Mouse (Mus musculus): ENCODE results near the gene Slc26a8.

Slc26a8 gene

GRCm38 (mm10) chr17:28644112-28644511 lies 45.9 kb downstream of the Slc26a8 start:
- no peak for DNase-seq (ENCODE audit: extremely low read depth, low read depth, low spot score)

- DNase-seq (ENCODE audit: extremely low read depth, low read depth, low spot score), result no peak
Measured at GRCm38 (mm10) chr17:28643697-28644096, 46.3 kb downstream of the Slc26a8 start.

DNA sequence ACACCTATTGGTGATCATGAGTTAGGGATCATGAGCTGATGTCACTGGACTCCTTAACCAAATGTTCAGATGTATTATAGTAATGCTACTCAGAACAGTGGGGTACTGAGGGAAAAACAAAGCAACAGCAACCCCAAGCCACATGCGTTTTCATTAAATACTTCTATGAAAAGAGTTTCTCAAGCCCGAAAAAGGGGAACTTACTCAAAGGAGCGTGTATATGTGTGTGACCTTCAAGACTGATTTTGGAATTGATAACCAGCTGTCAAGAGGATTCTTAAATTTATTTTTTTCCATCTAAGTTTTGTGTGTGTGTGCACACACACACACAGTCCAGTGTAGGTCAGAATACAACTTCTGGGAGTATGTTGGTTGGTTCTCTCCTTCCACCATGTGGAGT lies 49.9 kb downstream of the Slc26a8 start:
- no peak for DNase-seq (ENCODE audit: extremely low read depth, low read depth, low spot score)

- no peak for DNase-seq (ENCODE audit: extremely low read depth, low read depth, low spot score)
Measured at GRCm38 (mm10) chr17:28637711-28638690, 52.0 kb downstream of the Slc26a8 start.

GRCm38 (mm10) chr17:28635842-28636241 lies 54.2 kb downstream of the Slc26a8 start:
- DNase-seq (ENCODE audit: extremely low read depth, low read depth, low spot score), result no peak

GRCm38 (mm10) chr17:28629125-28629524 lies 60.9 kb downstream of the Slc26a8 start:
- DNase-seq (ENCODE audit: extremely low read depth, low read depth, low spot score), result no peak

DNA sequence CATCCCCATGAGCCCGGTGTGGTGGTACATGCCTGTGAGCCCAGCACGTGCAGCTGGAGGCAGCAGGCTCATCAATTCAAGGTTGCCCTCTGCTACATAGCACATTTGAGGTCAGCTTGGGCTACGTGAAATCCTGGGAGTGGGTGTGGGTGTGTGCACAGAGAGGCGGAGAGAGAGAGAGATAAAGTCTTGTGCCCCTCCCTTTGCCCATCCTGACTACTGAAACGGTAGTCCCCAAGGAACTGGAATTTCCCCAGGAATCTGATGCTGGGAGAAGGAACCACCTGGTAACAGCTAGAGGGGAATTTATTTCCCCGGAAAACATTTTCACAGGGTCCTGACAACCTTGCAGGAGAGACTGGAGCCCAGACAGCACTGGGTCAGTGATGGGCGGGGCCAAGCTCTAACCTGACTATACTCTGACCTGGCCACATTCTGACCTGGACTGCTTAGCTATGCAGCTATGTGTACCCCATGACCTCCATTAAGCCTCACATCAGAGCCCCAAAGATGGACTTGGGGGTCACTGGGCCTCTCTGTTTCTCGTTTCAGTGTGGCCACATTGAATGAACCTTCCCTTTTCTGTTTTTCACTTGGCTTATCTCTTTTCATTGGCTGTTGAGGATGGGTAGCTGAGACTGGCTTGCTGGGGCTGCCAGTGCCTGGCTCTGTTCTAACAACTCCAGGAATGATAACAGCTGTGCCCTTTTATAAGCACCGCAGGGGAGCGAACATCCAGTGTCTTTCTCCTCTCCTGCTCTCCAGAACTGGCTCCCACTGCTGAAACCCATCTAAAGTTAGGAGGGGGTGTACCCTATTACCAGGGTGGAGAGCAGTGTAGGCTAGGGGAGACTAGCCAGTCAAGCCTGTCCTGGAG lies 61.5 kb downstream of the Slc26a8 start:
- no peak for DNase-seq (ENCODE audit: extremely low read depth, low read depth, low spot score)

GRCm38 (mm10) chr17:28626937-28627336 lies 63.1 kb downstream of the Slc26a8 start:
- no peak for DNase-seq (ENCODE audit: extremely low read depth, low read depth, low spot score)

GRCm38 (mm10) chr17:28625327-28625726 lies 64.7 kb downstream of the Slc26a8 start:
- DNase-seq (ENCODE audit: extremely low read depth, low read depth, low spot score), result no peak

- peak; percentile 74 for DNase-seq (ENCODE audit: extremely low read depth, low read depth, low spot score)
Measured at GRCm38 (mm10) chr17:28624841-28625240, 65.2 kb downstream of the Slc26a8 start.

GRCm38 (mm10) chr17:28622300-28622759 lies 67.7 kb downstream of the Slc26a8 start, which contains the start of gene Srpk1:
Srpk1 (minus strand) TSS chr17:28622709.
- no peak for DNase-seq (ENCODE audit: extremely low read depth, low read depth, low spot score)

GRCm38 (mm10) chr17:28621381-28622299 lies 68.4 kb downstream of the Slc26a8 start:
- DNase-seq (ENCODE audit: extremely low read depth, low read depth, low spot score), result no peak

DNA sequence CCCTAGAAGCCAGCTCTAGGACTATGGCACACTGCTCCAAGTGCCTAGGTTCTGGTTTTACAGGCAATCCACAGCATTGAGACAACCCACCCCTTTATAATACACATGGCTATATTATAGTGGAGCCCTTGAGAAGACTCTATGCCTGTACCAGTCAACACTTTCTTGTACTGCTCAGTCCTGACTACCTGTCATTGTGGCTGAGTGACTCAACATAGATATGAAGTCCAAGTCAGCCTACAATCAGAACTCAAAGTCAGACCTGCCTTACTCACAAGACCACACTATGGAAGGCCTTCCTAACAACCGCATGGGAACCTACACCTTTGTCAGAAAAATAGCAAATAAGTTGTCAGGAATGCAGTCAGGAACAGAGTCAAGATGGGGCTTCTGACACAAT lies 71.3 kb downstream of the Slc26a8 start:
- DNase-seq (ENCODE audit: extremely low read depth, low read depth, low spot score), result no peak

GRCm38 (mm10) chr17:28618124-28618523 lies 71.9 kb downstream of the Slc26a8 start:
- DNase-seq (ENCODE audit: extremely low read depth, low read depth, low spot score), result no peak

DNA sequence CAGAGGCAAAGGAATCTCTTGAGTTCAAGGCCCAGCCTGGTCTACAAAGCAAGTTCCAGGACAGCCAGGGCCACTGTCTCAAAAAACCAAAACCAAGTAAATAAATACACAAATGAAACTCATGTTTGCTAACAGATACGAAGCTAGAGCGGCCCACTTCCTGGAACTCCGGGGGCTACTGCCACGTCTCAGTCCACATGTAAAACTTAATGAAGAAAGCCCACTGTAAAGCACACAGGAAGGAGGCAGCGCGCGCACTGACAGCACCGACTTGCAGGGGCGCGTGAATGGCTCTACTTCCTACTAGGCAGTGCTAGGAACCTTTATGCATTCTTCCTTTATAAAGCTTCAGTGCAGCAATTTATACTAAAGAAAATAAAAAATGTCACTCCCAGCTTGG lies 72.4 kb downstream of the Slc26a8 start:
- DNase-seq (ENCODE audit: extremely low read depth, low read depth, low spot score), result no peak

GRCm38 (mm10) chr17:28615332-28615731 lies 74.7 kb downstream of the Slc26a8 start:
- no peak for DNase-seq (ENCODE audit: extremely low read depth, low read depth, low spot score)

- DNase-seq (ENCODE audit: extremely low read depth, low read depth, low spot score), result no peak
Measured at GRCm38 (mm10) chr17:28613096-28613495, 76.9 kb downstream of the Slc26a8 start.

- DNase-seq (ENCODE audit: extremely low read depth, low read depth, low spot score), result no peak
Measured at GRCm38 (mm10) chr17:28612603-28613002, 77.4 kb downstream of the Slc26a8 start.

- DNase-seq (ENCODE audit: extremely low read depth, low read depth, low spot score), result no peak
Measured at GRCm38 (mm10) chr17:28609543-28609942, 80.5 kb downstream of the Slc26a8 start.

DNA sequence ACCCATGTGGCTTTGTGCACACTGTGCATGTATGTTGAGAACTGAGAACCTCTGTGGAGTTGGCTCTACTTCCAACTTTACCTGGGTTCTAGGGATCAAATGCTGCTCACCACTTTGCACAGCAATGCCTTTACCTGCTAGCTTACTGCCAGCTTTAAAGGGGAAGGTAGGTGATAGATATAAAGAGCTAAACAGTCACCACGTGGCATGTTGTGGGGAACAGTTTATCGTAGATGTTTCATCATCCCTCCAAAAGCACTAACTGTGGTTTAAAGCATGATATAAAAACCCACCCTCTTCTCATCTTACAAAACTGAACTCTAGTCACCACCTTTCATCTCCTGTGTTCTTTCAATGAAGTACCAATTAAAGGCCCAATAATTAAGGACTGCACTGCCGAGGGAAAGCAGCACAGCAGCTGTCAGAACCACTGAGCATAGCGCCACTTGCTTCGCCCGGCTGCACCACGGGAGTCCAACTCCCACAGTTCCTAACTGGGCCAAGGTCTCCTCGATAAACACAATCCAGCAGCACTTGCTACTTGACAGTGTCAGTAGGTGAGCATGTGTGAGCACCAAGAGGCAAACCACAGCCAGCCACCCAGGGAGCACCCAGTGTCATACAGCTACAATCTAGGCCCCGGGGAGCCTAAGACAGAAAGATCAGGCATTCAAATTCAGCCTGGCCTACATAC lies 88.3 kb downstream of the Slc26a8 start:
- DNase-seq (ENCODE audit: extremely low read depth, low read depth, low spot score), result no peak
